Mouse (Mus musculus) layer of hippocampus, adult 9-11 months (tissue): Measurements from ENCODE around the gene Tmem74b.

Source experiments
- DNase-seq: peaks from one replicate; pipeline ENCODE4 v3.0.0; 2022

The Tmem74b gene

DNA sequence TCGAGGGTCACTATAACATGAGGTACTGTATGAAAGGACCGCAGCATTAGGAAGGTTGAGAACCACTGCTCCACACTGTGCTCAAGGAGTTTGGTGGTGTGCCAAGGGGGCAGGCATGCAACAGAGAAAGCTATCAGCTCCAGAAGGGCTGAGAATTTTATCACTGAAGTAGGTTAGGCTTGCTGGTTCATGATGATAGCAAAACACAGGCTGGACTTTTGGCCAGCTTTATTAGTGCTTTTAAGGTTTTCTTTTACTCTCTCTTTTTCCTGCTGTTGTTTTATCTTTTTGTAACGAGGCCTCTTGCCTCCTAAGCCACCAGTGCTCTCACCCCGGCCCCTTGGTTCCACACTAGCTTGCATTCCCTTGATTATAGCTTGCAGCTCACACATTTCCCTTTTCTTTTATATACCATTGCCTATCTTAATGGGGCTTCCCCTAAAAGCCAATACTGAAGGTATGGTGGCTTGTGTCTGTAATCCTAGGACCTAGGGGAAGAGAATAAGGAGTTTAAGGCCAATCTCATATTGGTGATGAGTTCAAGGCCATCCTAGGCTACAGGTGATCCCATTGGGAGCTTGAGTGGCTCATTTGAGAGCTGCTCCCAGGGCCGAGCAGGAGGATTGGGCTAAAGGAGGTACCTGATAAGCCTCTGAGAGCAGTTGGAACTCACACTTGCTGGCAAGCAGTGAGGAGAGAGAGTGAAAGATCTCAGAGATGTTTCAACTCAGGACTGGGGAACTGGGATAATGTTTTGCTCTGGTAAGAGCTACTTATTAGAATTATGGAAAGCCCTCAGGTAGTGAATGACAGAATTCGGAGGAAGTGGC is 41.3 kb downstream of the Tmem74b start:
- no peak for DNase-seq

DNA sequence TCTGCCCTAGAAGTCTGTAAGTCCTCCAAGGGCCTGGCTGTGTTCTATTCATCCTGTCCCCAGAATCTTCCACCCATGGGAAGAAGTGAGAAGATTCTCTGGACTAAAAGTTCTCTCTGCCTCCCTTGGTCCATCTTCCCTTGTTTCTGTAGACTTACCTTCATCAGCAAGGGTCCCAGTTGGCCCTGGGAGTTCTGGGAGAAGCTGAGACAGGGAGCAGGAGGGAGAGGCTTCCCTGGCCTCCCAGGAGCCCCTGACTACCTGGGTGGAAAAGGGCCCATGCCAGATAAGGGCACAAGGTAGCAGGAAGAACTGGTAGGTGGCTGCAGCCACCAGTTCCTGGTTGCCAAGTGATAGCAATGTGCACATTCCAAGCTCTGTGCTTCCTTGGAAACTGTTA is 42.0 kb downstream of the Tmem74b start, which contains the start of gene Psmf1:
Gene Psmf1 (minus strand): TSS at position 342 of the 400 bp plus-strand sequence.
- DNase-seq = no peak

DNA sequence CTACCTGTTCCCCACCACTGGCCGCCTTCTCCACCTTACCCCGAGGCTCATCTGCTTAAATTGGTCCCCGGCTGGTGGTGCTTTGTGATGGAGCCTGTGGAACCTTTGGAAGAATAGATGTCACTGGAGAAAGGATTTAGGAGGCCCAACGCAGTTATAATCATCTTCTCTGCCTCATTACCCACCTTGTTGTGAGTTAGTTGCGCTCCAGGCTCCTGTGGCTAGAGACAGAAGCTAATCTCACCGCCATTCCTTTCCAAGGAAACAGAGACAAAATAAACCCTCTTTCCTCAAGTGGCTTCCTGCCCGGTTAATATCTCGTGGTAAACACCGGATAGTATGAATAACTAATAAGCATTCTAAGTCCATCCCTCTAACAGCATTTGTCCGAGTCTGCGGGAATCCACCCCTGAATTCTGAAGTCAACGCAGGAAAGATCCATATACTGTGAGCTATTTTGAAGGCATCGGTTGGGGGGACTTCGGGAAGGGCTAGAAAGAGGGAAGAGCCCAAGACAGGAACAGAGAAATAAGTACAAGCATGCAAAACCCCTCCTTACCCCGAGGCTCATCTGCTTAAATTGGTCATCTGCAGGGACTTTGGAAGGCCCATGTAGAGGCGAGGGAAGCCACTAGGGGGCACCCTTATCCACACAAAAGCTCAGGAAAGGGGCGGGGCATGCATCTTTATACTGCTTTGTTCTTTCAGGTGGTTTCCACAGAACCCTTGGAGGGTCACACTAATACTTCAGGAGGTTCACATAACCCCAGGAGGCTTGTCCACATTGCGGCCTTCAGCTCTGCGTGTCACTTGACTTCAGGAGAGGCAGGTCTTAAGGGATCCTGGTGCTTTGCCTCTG is 46.3 kb downstream of the Tmem74b start:
- peak; percentile 57 for DNase-seq

DNA sequence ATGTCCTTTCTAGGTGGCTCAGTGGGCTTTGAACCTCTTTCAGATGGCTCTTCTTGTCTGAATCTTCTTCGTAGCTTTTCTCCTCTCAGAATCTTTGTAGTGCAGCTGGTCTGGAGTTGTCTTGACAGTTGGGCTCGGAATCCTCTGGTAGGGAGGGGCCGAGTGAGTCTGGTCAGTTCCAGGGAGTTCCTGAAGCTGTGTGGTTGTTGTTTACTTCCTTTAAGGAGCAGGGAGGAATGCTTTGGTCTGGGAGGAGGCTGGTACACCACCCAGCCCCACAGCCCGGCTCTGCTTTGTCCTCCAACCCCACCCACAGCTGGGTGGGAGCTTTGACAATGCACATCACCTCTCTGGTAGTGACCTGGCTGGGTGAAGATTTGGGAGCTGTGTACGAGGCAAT is 49.5 kb downstream of the Tmem74b start:
- DNase-seq = no peak

DNA sequence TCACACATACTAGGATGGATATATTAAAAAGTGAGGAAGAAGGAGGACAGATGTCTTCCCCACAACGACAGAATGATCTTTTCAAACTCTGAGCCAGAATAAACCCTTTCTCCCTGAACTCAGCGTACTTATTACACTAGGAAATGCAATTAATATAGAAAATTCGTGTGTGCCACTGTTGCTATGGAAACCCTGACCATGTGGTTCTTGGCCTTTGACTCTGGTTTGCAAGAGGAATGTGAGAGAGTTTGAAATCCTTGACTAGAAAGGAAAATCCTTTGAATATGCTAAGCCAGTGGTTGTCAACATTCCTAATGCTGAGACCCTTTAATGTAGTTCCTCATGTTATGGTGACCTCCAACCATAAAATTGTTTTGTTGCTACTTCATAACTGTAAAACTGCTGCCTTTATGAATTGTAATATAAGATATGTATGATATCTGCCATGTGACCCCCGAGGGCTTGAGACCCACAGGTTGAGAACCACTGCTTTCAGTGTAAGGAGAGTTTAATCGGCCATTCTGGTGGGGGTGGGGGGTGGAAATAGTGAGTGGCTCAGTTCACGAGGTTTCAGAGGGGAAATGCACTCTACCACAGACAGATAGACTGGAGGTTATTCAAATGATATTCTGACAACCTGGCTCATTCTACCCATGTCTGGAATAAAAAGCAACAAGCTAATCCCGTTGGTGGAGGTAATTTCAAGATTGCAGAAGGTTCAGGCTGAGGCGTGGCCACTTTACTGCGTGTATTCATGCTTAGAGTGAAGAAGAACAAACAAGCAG is 54.7 kb downstream of the Tmem74b start:
- no peak for DNase-seq

DNA sequence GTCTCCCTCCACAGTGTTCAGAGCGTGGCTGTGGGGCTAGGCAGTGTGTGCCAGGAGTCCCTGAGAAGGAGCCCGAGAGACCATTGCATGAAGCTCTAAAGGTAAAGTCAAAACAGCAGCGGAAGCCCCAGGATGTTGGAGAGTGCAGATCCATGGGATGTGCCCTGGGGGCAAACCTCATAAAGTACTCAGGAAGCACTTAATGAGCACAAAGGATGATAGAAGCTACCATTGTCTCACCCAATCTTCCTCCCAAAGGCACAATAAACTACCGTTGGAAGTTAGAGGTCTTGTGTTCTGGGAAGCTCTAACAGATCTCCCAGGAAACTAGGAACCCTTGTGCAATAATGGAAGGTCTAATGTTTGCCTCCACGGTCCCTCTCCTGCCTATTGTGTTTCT is 55.6 kb downstream of the Tmem74b start:
- DNase-seq = no peak

DNA sequence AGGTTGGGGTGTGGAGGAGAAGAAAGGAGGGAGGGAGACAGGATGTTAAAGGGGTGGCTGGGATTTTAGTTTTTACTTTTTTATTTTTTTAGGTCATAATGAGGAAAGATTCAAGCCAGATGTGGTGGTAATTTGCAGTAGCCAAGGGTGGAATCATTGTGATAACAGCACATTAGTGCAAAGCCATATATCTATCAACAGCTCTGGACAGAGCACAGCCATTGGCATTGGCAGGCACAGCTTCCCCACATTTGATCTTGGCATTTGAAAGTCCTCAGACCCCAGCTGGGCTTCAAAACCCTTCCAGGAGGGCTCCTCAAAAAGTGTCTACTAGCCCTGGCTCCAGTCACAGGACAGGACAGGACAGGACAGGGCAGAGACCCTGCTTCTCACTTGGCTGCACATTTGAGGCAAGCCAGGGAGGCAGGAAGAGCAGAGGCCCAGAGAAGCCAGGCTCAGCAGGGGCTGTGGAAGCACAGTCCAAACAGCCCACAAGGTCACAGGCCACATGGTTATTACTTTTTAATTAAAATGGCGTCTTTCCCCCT is 57.1 kb downstream of the Tmem74b start:
- no peak for DNase-seq
